Comparison of ENCODE assay signal across 11 mouse cellular contexts in the genomic region with DNA sequence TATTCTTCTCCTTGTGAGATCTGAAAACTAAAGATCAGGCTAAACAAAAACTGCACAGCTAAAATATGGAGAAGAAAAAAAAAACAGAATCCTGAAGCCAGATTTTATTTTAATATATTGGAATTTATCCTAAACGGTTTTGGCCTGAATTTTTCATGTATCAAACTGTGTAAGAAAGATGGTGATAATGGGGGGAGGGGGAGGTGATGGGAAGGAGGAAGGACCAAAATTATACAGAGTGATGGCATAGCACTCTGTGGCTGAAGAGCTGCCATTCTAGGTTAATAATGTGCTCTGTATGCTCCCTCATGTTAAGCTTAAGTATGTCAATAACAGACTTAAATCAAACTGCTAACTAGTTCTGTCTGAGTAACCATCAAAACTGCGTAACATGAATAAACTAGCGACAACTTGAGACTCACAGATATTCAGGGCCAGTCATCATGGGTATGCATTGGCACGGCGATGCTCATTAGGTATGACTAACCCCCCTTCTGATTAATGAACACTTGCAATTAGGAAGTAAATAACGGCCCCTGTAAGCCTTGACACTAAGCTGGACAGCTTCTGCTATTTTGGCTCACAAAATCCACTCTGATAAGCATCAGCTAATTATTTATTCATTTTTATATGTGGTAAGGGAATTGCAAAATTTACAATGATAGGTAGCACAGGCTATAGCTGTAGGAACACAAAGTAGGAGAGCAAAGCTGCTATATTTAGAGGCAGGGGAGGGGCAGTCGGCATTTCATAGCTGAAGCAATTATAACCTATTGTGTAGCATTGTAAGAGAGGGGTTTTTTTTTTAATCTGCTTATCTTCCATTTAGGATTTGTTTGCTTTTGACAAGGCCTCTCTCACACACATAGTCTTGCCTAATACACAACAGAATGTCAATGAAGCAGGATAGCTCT.
"Had no signal": no experiment of that assay in that cellular context is flagged by ENCODE, and none has a peak within 500 bp of the region (broad histone marks: within the 10 kb centered on the region; RNA-seq: fewer than 3 reads in every experiment).

No protein-coding gene starts in this region.

- H3K27me3 ChIP-seq: intestine, embryonic 15.5 days; limb, embryonic 13.5 days had no signal

- H3K4me2 ChIP-seq: intestine, embryonic 15.5 days; limb, embryonic 13.5 days had no signal

- H3K4me1 ChIP-seq: intestine, embryonic 15.5 days; limb, embryonic 13.5 days had no signal

- H3K27ac ChIP-seq: intestine, embryonic 15.5 days; limb, embryonic 13.5 days; liver, embryonic 14.5 days had no signal

- H3K36me3 ChIP-seq: intestine, embryonic 15.5 days; limb, embryonic 13.5 days had no signal

- DNase-seq: kidney, adult 18-20 months; kidney, postnatal 14 days; left cerebral cortex, postnatal 4 days; lung, adult 18-20 months; right cerebral cortex, postnatal 4 days; spleen, adult 18-20 months; thymus, adult 18-20 months; thymus, postnatal 14 days had no signal

- H3K4me3 ChIP-seq: intestine, embryonic 15.5 days; limb, embryonic 13.5 days had no signal

- ATAC-seq: intestine, embryonic 15.5 days had no signal

- H3K9ac ChIP-seq: intestine, embryonic 15.5 days; limb, embryonic 13.5 days; liver, embryonic 14.5 days had no signal

- H3K9me3 ChIP-seq: intestine, embryonic 15.5 days; limb, embryonic 13.5 days had no signal
